Mouse (Mus musculus) ES-Bruce4 (cell line): ENCODE results near the gene Rexo1.

ENCODE experiments used
- CTCF ChIP-seq: IDR thresholded peaks from one replicate; pipeline ENCODE4 v1.8.1; 2011; ENCODE audit warnings: low read depth, low read length
- EP300 ChIP-seq: IDR thresholded peaks from 2 replicates; pipeline ENCODE4 v1.6.1; 2011; ENCODE audit warnings: low read depth, low read length; ENCODE audit not compliant: insufficient read depth
- POLR2A ChIP-seq: IDR thresholded peaks from one replicate; pipeline ENCODE4 v1.8.1; 2011; ENCODE audit warnings: low read length; ENCODE audit not compliant: insufficient read depth

GRCm38 (mm10) chr10:80568876-80569275 lies 7.5 kb upstream of the Rexo1 start:
- TF ChIP-seq CTCF (no peak), EP300 (no peak), POLR2A (no peak)
